Mouse (Mus musculus) right cerebral cortex, postnatal 25 days (tissue): ENCODE data around the gene Gm20388.
"Not testable (repeated sequence)": the region's sequence is repeated elsewhere in the genome, so short reads cannot be mapped to it uniquely, and the experiment has no call there.

ENCODE experiments used
- DNase-seq: peaks from one replicate; pipeline ENCODE4 v3.0.0; 2022

The Gm20388 gene

GRCm38 (mm10) chr8:122993031-122993430 is 3082.4 kb downstream of the Gm20388 start:
- no peak for DNase-seq

- no peak for DNase-seq
Observed at GRCm38 (mm10) chr8:122993740-122994139, 3083.1 kb downstream of the Gm20388 start.

- DNase-seq = no peak
Observed at GRCm38 (mm10) chr8:122997963-122998362, 3087.3 kb downstream of the Gm20388 start.

- no peak for DNase-seq
Observed at GRCm38 (mm10) chr8:123000311-123000710, 3089.7 kb downstream of the Gm20388 start.

- DNase-seq = no peak
Observed at GRCm38 (mm10) chr8:123004033-123004922, 3093.6 kb downstream of the Gm20388 start.

GRCm38 (mm10) chr8:123005328-123005727 is 3094.7 kb downstream of the Gm20388 start:
- no peak for DNase-seq

- no peak for DNase-seq
Observed at GRCm38 (mm10) chr8:123005805-123006204, 3095.2 kb downstream of the Gm20388 start.

- no peak for DNase-seq
Observed at GRCm38 (mm10) chr8:123011321-123011720, 3100.7 kb downstream of the Gm20388 start.

- no peak for DNase-seq
Observed at GRCm38 (mm10) chr8:123014429-123014828, 3103.8 kb downstream of the Gm20388 start.

- DNase-seq = no peak
Observed at GRCm38 (mm10) chr8:123015074-123015473, 3104.4 kb downstream of the Gm20388 start.

GRCm38 (mm10) chr8:123017143-123017542 is 3106.5 kb downstream of the Gm20388 start:
- DNase-seq = no peak

- no peak for DNase-seq
Observed at GRCm38 (mm10) chr8:123018484-123019164, 3108.0 kb downstream of the Gm20388 start.

GRCm38 (mm10) chr8:123020084-123020483 is 3109.4 kb downstream of the Gm20388 start:
- DNase-seq = no peak

GRCm38 (mm10) chr8:123020859-123021258 is 3110.2 kb downstream of the Gm20388 start:
- DNase-seq = no peak

- DNase-seq = no peak
Observed at GRCm38 (mm10) chr8:123021259-123021658, 3110.6 kb downstream of the Gm20388 start.

- no peak for DNase-seq
Observed at GRCm38 (mm10) chr8:123022727-123023126, 3112.1 kb downstream of the Gm20388 start.

GRCm38 (mm10) chr8:123024226-123024625 is 3113.6 kb downstream of the Gm20388 start:
- no peak for DNase-seq

GRCm38 (mm10) chr8:123025951-123026351 is 3115.3 kb downstream of the Gm20388 start:
- DNase-seq = no peak

- DNase-seq = no peak
Observed at GRCm38 (mm10) chr8:123027786-123028185, 3117.1 kb downstream of the Gm20388 start.

GRCm38 (mm10) chr8:123030091-123030490 is 3119.4 kb downstream of the Gm20388 start:
- not testable (repeated sequence) for DNase-seq

GRCm38 (mm10) chr8:123031321-123031978 is 3120.8 kb downstream of the Gm20388 start:
- no peak for DNase-seq

- DNase-seq = no peak
Observed at GRCm38 (mm10) chr8:123032730-123033129, 3122.1 kb downstream of the Gm20388 start.

- no peak for DNase-seq
Observed at GRCm38 (mm10) chr8:123033431-123033830, 3122.8 kb downstream of the Gm20388 start.
